Mouse (Mus musculus): Measurements from ENCODE around the gene Clec2l.
A peak's percentile ranks its signal among the peaks of the same experiment; 100 is the strongest.

The Clec2l gene

GRCm38 (mm10) chr6:38671270-38671669 is 8.4 kb downstream of the Clec2l start:
- DNase-seq = peak in 1 of 2 experiments; percentile 18

- no peak for DNase-seq
Observed at GRCm38 (mm10) chr6:38672011-38672410, 9.1 kb downstream of the Clec2l start.

- DNase-seq = no peak
Observed at GRCm38 (mm10) chr6:38676217-38676616, 13.3 kb downstream of the Clec2l start.

GRCm38 (mm10) chr6:38676723-38677122 is 13.9 kb downstream of the Clec2l start:
- DNase-seq = peak in 1 of 2 experiments; percentile 35

- DNase-seq = no peak
Observed at GRCm38 (mm10) chr6:38677629-38678028, 14.8 kb downstream of the Clec2l start.

GRCm38 (mm10) chr6:38682532-38682931 is 19.7 kb downstream of the Clec2l start:
- no peak for DNase-seq

- DNase-seq = peak; percentile 74 to 79
Observed at GRCm38 (mm10) chr6:38687216-38687615, 24.3 kb downstream of the Clec2l start.

GRCm38 (mm10) chr6:38688841-38689240 is 26.0 kb downstream of the Clec2l start:
- peak; percentile 49 to 52 for DNase-seq

GRCm38 (mm10) chr6:38690615-38691014 is 27.7 kb downstream of the Clec2l start:
- DNase-seq = no peak

GRCm38 (mm10) chr6:38691052-38691451 is 28.2 kb downstream of the Clec2l start:
- DNase-seq = no peak

GRCm38 (mm10) chr6:38692556-38692955 is 29.7 kb downstream of the Clec2l start:
- DNase-seq = no peak

- DNase-seq = peak; percentile 92 to 95
Observed at GRCm38 (mm10) chr6:38695380-38696054, 32.6 kb downstream of the Clec2l start.

GRCm38 (mm10) chr6:38696570-38696969 is 33.7 kb downstream of the Clec2l start:
- no peak for DNase-seq

- DNase-seq = no peak
Observed at GRCm38 (mm10) chr6:38698233-38698889, 35.5 kb downstream of the Clec2l start.

GRCm38 (mm10) chr6:38701421-38701820 is 38.6 kb downstream of the Clec2l start:
- DNase-seq = no peak

- DNase-seq = no peak
Observed at GRCm38 (mm10) chr6:38702810-38703399, 40.0 kb downstream of the Clec2l start.

GRCm38 (mm10) chr6:38703526-38703925 is 40.7 kb downstream of the Clec2l start:
- no peak for DNase-seq

GRCm38 (mm10) chr6:38704264-38704984 is 41.6 kb downstream of the Clec2l start:
- peak; percentile 35 to 46 for DNase-seq

- DNase-seq = no peak
Observed at GRCm38 (mm10) chr6:38710449-38710848, 47.6 kb downstream of the Clec2l start.

GRCm38 (mm10) chr6:38713957-38714898 is 51.4 kb downstream of the Clec2l start:
- no peak for DNase-seq

- no peak for DNase-seq
Observed at GRCm38 (mm10) chr6:38715881-38716280, 53.0 kb downstream of the Clec2l start.

GRCm38 (mm10) chr6:38718625-38719024 is 55.8 kb downstream of the Clec2l start:
- DNase-seq = no peak

Data from cerebellum, postnatal 10 days (tissue).